Mouse (Mus musculus) thymus, postnatal 36 days (tissue): ENCODE data around the gene Elovl5.

Experiments used
- DNase-seq, 2 experiments: peaks; one replicate each; pipeline ENCODE4 v3.0.0; 2022; ENCODE audit warnings: mixed read lengths in 2 of 2

The Elovl5 gene

DNA sequence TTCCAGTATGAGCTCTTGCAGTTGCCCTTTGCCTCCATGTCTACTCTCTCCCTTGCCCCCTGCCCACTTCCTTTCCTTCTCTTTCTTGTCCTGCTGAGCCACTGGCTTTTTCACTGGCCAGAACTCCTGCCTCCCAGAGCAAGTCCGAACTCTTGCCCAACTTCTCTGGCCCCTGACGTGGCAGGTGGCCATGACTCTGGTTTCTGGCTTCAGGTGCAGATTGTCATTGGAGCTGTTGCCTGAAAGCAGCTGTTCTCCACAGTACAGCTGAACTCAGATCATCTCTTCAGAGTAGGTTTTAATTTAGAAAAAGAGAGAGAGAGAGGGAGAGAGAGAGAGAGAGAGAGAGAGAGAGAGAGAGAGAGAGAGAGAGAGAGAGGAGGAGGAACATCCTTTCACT is 86.1 kb downstream of the Elovl5 start:
- DNase-seq: no peak

DNA sequence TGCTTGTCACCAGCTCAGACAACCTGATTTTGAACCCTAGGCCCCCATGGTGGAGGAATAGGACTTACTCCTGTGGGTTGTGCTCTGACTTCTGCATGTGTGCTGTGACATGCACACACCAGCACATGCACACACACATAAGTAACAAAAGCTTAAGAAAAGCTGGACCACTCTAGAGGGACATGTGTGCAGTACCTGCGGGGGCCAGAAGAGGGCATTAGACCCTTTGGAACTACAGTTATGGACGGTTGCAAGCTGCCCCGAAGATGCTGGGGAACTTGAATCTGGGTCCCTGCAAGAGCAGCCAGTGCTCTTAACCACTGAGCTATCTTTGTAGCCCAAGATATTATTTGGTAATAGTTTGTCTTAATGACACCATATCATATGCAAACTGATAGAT is 88.3 kb downstream of the Elovl5 start:
- DNase-seq: peak; percentile 40 to 52

DNA sequence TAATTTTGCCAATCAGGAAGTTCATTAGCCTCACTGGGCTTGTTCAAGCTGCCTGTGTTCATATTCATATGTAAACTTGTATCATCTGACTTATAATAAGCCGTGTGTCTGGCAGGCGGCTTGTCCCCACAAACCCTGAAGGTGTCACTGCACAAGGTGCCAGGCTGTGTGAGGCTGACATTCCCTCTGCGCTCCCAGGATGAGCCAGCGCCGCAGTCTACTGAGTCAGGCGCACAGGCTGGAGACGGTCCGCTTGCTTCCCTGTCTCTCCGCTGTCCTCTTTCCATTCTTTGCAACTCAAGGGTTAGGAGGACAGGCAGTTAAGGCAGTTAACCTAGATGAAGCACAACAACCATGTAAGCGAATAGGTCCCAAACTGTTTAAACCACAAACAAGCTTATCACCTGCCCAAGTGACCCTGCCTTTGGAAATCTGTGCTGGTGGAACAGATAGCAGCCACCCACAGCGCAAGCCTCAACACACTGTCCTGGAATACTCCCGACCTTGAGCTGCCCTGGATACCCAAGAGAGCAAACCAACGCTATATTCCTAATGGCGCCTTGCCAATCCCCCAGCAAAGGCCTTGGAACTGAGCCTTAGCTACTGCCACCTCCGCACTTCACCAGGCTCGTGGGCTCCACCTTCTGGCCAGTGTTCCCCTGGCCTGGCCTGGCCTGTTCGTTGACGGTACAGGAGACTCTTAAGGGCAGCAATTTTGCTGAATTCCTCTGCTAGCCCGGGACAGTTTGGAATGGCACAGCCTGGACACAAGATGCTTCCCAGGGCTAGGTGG is 89.2 kb downstream of the Elovl5 start:
- peak; percentile 68 to 75 for DNase-seq

DNA sequence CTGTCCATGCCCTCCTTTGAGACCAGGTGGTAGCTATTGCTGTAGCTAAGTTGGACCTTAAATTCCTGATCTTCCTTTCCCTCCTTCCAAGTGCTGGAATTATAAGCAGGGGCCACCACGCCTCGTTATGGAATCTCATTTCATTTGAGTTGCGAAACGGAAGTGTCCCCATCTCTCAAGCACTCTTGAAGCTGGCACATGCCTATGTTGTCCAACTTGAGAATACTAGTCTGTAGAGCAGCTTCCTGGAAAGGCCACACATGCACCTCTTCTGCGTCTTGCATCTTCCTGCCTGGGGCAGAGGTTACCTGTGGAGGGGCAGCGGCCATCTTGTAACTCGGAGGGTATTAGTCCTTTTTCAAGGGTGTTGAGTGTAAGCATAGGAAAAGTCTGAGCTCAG is 92.2 kb downstream of the Elovl5 start:
- no peak for DNase-seq

DNA sequence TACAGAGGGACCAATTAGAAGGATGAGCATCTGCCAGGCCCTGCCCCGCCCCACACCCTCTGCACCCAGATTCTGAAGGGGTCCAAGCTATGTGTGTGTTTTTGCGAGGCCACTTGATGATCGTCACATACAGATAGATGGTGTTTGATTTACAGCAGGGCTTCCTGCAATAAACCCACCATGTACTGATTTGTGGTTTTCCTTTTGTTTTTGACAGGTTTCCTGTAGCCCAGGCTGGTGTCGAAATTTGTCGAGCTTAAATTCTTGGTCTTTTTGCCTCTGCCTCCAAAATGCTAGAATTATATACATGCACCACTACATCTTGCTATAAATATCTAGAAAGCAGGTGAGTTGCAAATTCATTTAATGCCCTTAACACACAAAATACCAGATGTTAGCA is 93.0 kb downstream of the Elovl5 start:
- DNase-seq: no peak

DNA sequence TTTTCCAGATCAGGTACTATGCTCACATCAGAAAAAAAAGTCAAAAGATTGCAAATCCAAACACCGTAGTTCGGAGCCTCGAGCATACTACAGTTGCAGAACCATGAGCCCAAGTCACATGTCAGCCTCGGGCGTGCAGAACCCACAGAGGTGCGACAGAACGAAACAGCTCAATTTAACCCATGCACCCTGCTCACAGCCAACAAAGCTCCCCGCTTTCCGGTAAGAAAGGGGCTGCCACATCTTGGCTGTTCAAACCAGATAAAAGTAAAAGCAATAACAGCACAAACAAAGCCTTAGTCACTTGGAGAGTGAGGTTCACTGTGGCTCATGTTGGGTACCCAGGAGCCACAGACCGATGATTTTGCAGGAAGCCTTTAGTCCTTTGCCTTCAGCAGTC is 93.5 kb downstream of the Elovl5 start:
- DNase-seq: peak in 1 of 2 experiments; percentile 23

DNA sequence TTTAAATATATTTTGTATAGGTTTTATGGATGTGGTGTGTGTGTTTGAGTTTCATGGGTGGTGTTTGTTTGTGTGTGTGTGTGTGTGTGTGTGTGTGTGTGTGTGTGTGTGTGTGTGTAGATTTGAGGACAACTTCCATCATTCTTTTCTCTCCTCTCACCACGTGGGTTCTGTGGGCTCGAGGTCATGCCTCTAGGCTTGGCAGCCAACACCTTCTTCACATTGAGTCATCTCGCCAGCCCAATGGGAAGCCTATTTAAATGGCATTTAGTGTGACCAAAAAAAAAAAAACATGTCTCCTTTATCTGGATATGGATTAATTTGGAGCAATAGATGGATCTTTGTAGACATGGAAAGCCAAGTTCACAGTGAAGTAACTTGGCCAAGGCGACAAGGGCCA is 94.9 kb downstream of the Elovl5 start:
- DNase-seq: no peak

DNA sequence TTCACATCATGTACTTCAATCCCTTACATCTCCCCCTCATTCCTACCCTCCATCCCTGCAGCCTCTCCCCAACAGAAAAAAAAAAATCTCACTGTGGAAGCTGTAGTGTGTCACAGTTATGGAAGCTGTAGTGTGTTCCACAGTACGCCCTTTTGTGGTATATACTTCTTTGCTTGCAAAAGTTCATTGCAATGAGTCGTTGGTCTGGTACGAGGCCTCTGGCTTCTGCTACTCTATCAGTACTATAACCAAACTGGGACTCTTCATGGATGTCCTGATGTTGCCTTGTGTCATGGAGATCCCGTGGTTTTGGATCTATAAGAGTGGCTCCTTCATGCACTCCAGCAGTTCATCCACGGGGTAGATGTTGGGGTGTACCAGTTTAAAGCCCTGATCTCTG is 95.5 kb downstream of the Elovl5 start:
- DNase-seq: no peak

DNA sequence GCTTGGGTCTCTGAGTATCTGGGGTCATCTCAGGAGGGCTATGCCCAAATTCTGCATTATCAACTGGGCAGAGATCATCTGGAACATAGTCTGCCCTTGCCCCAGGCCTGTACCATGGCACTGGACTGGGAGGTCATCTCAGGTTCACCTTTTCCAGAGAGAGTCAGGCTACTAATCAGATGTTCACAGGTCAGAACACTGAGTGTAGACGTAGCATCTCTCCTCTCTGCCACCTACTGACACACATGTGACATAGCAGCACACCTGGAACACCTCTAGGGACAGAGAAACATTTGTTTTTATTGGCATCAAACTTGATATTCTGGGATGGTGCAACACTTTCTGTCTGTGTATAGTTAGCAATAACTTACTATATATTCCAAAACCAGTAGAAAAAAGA is 96.6 kb downstream of the Elovl5 start:
- no peak for DNase-seq

DNA sequence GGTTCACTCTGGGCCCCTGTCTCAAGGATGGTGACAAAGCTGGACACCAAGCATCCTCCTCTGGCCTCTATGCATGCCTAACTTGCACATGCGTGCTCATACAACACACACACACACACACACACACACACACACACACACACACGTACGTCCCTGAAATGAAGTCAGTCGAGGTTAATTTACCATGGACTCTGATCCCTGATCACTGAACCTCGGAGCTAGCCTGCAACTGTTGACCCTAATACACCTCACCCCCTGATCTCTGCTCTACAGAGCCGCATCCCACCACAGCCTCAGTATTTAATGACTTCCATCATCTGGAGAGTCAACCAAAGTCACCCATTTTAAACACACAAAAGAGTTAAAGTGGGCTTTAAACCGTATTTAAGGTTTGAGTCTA is 98.7 kb downstream of the Elovl5 start:
- no peak for DNase-seq

DNA sequence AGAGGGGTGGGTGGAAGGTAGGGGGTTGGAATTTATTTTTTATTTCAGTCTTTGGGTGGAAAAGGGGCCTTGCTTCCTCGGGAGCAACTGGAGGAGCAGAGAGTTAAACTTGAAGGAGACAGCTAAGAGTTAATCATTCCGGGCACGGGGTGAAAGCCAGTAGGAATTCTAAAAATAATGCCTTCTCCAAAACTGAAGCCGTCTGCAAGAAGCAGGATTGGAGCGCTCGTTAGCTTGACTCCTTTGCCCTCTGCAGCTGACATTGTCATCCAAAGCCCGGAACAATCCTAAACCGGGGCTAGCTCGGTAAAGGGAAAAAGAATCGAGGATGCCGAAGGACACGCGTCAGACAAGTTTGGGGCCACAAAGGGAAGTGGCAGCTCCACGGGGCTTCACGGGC is 99.1 kb downstream of the Elovl5 start:
- no peak for DNase-seq

DNA sequence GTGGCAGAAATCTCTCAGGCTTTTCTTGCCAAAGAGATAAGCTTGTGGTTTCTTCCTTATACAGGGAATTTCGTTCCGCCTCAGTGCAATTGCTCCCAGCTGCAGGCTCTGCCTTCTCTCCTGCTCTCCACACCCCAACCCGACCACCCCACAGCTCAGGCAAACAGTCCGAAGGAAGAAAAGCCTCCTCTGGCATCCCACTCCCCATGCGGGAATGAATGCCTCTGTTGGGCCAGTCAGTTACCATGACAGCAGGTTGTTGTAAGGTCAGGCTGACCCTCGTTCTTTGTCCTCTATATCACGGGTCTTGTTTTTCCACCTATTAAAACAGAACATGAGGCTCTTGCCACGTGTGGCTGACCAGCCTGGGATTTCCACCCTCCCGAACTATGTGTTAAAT is 104.1 kb downstream of the Elovl5 start:
- DNase-seq: no peak

DNA sequence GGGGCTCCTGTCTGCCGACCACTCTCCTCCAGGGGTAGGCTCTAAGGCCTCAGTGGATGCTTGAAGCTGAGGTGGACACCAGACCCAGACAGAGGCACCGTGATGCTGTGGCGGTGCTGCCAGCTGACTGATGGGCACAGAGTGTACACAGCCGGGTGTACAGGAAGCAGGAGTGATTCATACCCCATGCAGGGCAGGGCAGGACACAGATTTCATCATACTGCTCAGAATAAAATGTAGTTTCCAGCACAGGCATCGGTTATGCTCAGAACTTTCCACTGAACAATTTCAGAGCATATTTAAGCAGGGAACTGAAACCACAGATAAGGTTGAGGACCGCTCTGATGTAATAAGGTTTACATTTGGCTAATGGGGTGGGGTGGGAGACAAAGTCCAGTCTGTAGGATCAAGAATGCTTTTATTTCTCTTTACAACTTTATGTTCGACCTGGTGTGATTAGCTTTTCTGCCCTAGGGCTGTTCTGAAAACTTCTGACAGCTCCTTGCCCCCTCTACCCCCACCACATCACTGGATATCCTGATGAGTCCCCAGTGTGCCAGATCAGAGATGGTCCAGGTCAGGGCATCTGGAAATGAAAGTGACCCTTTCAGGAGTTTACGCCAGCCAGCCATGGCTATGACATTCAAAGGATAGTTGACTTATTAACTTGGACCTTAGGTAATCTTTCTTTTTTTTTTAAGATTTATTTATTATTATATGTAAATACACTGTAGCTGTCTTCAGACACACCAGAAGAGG is 105.2 kb downstream of the Elovl5 start:
- no peak for DNase-seq

DNA sequence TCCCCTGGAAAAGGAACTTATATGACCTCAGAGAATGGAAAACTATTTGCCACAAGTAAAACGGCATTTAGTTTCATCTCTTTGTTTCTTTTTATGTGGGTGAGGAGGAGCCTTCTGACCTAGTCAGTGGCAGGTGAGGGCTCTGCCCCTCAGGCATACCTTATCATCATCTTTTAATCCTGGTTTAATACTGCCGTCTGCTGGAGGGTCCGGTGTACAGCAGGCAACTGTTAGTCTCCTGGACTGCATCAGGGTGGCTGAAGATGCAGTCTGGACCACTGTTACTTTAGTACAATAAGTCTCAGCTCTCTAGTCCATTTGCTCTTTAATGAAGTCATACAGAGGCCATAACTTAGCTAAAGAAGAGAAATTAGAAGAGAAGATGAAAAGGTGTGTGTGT is 107.7 kb downstream of the Elovl5 start:
- DNase-seq: peak; percentile 38 to 57

DNA sequence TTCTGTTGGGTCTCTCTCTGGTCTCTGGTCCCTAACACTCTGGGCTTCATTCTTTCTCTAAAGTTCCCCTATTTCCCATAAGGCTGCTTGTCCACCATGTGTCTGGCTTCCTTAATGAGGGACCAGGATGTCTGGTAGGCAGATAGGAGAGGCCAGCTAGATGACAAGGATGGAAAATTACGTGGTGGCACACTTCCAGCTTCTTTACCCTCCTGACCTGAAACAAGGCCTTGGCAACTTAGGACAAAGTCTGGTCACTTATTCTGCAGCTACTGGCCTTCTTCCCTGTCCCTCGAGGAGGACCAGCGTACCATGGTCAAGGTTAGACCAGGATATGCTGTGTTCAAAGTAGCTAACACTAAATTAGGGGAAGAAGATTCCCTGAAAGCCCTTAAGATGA is 109.9 kb downstream of the Elovl5 start:
- no peak for DNase-seq

DNA sequence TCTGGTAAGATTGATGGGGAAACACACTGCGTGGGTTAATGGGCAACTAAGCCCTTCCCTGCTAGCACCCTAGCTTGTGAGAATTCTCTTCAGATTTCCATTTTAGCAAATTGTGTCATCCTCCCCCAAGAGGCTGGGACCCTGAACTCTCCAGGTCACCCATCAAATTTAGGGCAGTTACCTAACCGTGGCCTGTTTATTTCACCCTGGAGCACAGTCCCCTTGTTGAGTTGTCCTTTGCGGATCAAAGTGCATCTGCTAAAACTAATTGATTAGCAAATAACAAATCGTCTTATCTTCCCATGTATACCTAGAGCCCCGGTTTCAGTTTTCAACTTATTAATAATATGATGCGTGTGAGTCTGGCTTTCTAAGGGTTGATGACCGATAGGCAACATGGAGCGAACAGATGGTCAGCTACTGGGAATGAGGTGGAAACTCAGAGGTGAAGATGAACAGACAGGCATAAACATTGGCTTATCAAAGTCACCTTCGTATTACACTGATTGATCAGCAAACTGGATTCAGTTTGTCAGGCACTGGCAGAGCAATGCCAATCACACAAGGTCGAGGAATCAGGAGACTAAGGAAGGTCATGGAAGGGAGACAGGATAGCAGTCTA is 113.8 kb downstream of the Elovl5 start:
- no peak for DNase-seq

DNA sequence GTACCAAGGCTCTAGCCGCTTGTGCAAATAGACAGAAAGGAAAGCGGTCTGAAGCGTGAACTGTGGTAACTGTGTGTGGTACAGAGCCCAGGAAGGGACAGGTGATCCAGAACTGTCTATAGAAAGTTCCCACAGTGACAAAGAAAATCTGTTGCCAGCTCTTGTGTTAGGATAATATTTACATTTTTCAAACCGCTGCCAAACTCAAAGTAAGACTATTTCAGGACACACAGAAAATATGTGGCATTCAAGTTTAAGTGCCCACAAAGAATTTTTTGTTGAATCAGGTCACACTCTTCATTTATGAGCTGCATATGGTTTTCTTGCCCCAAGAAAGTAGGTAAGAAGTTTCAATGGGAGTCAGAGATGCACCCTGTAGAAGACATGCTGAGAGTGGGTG is 115.8 kb downstream of the Elovl5 start:
- no peak for DNase-seq
